Mouse (Mus musculus): ENCODE data around the gene Bmp10.

Bmp10 gene
- long read RNA-seq, experiment 1: 0 reads
- long read RNA-seq, experiment 2: 0 reads

DNA sequence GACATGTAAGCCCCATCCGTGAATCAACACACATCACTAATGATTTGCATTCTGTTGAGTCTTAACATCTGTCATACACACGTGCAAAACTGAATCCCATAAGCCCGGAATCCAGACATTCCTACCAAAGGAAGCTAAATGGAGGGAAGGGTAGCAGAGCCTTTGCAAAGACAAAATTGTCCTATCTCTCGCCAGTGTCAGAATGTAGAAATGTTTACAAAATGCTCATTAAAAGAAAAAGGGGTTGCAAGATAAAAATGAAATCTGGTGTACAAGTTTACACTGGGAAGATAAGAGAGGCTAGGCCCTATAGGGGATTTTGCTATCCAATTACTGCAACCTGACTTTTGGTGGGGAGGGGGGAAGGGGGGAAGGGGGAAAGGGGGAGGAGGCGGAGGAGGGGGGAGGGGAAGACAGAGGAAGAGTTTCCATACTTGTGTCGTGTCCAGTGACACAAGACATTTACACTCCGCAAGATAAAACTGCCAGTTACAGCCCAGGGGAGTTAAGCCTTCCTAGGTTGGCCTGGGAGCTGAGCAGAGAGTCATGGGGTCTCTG is at the start of gene Bmp10:
TSS of gene Bmp10 (plus strand) at position 508 of the 558 bp plus-strand sequence.
- intact Hi-C loops (cut with DNase I): no loop called here

- intact Hi-C loops (cut with DNase I): no loop called here
Measured at GRCm38 (mm10) chr6:87383926-87384691, 44.7 kb upstream of the Bmp10 start.

GRCm38 (mm10) chr6:87384761-87385160 is 44.0 kb upstream of the Bmp10 start:
- intact Hi-C loops (cut with DNase I): loop anchor here (5.0 kb wide), 1 partner anchor 282 kb away; the partner anchor contains the start of gene D6Ertd527e

GRCm38 (mm10) chr6:87386203-87386602 is 42.6 kb upstream of the Bmp10 start:
- intact Hi-C loops (cut with DNase I): loop anchor here (5.0 kb wide), 1 partner anchor 284 kb away; the partner anchor contains the start of gene D6Ertd527e

DNA sequence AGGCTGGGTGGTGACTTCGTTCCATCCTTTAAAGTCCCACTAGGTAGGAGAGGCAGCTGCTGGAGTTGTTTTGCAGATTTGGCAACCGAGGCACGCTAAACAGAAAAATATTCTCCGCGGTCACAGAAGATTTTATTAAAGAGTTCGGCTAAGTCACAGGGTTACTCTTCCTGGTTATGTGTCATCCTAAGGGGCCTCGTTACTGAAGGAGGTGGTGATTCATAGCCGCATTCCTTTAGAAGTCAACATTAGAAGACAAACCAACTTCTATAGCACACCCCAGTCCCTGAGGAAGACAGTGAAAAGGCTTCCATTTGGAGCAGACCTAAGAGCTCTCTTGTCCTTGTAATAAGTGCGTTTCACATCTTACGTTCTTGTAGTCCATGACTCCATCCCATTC is 42.1 kb upstream of the Bmp10 start:
- intact Hi-C loops (cut with DNase I): loop anchor here (5.0 kb wide), 1 partner anchor 284 kb away; the partner anchor contains the start of gene D6Ertd527e

- intact Hi-C loops (cut with DNase I): loop anchor here (5.0 kb wide), 1 partner anchor 287 kb away; the partner anchor contains the start of gene D6Ertd527e
Measured at GRCm38 (mm10) chr6:87388877-87389276, 39.9 kb upstream of the Bmp10 start, which contains the start of gene Gkn3. Gene Gkn3, minus strand, starts transcription at chr6:87388935.

- intact Hi-C loops (cut with DNase I): loop anchor here (5.0 kb wide), 1 partner anchor 287 kb away; the partner anchor contains the start of gene D6Ertd527e
Measured at GRCm38 (mm10) chr6:87389455-87389989, 39.3 kb upstream of the Bmp10 start.

GRCm38 (mm10) chr6:87393466-87394205 is 35.2 kb upstream of the Bmp10 start:
- intact Hi-C loops (cut with DNase I): loop anchor here (10.0 kb wide), 1 partner anchor 121 kb away; no protein-coding TSS in a partner anchor

GRCm38 (mm10) chr6:87394783-87395182 is 34.0 kb upstream of the Bmp10 start:
- intact Hi-C loops (cut with DNase I): loop anchor here (5.0 to 10.0 kb wide), 2 partner anchors 58 to 120 kb away; no protein-coding TSS in a partner anchor

GRCm38 (mm10) chr6:87399137-87399536 is 29.7 kb upstream of the Bmp10 start:
- intact Hi-C loops (cut with DNase I): loop anchor here (5.0 to 10.0 kb wide), 2 partner anchors 53 to 116 kb away; no protein-coding TSS in a partner anchor

- intact Hi-C loops (cut with DNase I): loop anchor here (5.0 to 10.0 kb wide), 2 partner anchors 52 to 115 kb away; no protein-coding TSS in a partner anchor
Measured at GRCm38 (mm10) chr6:87399886-87400566, 28.8 kb upstream of the Bmp10 start.

- intact Hi-C loops (cut with DNase I): no loop called here
Measured at GRCm38 (mm10) chr6:87401456-87401855, 27.3 kb upstream of the Bmp10 start.

GRCm38 (mm10) chr6:87412011-87412410 is 16.8 kb upstream of the Bmp10 start:
- intact Hi-C loops (cut with DNase I): loop anchor here (5.0 kb wide), 1 partner anchor 40 kb away; no protein-coding TSS in a partner anchor

DNA sequence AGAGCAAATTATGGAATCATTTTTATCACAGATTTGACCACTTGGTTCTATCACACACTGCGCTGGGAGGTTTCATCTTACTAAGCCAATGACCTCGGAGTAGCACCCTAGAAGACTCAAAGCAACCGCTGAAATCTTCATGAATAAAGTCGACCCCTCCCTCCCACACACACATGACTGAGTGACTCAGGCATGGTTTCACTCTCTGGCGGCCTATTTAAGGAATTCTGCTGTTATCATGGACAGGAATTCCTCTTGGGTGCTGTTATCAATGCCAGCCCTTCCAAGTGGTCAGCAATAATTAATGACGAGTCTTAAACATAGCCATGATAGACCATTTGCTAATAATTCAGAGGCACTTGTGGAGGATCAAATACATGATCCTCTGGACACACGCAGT is 6.5 kb upstream of the Bmp10 start:
- intact Hi-C loops (cut with DNase I): no loop called here

DNA sequence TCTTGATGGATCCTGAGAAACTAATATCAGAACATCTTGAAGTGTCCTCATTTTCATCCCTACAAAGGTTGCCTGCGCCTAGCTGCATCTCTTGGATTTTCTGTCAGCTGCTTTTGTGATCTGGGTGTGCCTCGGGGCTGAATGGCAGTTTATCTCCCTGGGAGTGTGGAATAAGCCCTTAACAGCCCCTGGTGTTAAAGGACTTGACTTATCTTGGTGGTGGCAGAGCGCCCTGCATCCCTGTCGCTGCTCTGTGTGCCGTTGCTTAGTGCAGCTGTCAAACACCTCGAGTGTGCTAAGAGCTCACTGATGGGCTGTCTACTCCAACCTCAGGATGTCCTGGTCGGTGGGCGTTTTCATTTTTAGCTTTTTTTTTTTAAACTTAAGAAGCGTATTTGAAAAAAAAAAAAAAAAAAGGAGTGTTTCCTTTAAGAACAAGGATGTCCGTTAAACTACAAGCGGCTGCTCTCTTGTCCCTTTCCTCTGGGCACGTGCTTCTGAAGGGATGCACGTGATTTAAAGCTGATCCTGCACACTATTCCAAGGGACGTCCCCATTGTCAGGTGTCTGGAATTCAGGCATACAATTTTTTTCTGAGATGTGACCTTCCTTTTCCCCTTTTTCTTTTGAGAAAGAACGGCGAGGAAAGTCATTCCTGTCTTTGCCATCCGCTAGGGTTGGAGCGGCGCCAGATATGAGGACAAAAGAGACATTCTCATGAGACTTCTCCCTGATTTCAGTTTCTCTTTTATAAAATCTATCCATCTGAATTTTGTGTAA is 4.6 kb upstream of the Bmp10 start:
- intact Hi-C loops (cut with DNase I): no loop called here

DNA sequence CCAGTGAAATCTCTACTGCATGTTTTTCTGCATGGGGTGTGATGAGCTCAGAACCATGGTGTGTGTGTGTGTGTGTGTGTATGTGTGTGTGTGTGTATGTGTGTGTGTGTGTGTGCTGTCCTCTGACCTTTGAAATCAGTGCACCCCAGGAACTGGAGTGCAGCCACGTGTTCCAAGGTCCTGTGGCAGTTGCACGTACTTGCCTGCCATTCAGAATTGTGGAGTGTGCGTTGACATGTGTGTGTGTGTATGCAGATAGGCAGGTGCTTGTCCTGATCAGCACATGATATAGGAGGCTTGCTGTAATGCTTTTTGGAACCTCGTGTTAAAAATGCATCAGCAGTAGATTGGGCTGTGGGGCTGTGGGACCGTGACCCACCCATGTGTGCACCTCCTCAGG is 1.8 kb upstream of the Bmp10 start:
- intact Hi-C loops (cut with DNase I): no loop called here

DNA sequence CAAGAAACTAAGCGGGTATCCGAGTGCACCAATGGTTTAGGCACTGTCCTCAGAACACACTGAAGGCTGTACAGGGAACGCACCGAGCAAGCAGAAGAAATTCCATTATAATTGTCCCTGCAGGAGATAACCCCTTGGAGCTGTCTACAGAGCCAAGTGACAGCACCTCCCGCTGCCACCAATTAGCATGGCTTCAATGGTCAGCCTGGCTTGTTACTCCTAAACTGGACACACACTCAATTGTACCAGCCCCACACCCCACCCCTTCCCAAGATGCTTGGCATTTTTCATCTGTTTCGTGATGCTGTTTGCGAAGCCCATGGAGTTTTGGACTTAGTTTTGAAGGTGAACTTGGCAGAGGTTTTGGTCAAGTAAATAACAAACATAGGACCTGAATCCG is 1.2 kb upstream of the Bmp10 start:
- intact Hi-C loops (cut with DNase I): no loop called here

GRCm38 (mm10) chr6:87435791-87436190 is 7.0 kb downstream of the Bmp10 start:
- intact Hi-C loops (cut with DNase I): no loop called here

DNA sequence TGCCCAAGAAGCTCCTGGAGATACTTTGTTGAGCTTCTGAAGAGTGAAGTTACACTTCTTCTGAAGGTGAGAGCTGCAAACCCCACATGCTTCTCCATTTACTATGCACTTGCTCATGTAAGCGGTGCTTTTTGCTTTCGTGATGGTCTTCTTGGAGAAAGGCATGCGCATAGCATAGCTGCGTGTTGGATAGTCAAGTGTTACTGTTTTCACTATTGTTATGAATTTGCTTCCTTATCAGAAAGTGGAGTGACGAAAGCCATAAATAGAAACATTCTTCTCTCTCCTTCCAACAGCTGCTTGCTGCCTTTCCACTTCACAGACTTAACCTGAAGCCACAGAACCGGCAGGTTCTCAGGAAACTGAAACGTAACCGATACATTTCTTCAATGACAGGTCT is 8.0 kb downstream of the Bmp10 start:
- intact Hi-C loops (cut with DNase I): no loop called here

DNA sequence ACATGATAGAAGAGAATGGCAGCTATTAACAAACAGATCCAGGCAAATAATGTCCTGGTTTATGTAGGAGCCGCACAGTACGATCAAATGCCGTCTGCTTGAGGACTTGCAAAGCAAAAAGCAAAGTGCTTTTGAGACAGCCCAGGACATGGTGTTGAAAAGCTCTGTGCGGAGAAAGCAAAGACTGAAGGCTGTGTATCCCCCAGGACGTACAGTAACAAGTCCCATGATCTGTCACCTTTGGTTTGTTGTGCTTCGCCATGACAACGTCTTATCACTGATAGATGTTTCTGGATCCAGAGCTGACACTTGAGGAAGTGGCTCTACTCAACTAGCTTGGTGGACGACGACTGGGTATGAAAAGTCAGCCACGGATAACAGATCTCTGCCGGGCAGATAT is 14.5 kb downstream of the Bmp10 start:
- intact Hi-C loops (cut with DNase I): no loop called here

Data from adrenal gland (tissue).